Mouse (Mus musculus): ENCODE results near the gene Zfand2b. TPM values are rescaled to one million over a fixed set of nuclear protein-coding genes. Genes with fewer than 3 reads are reported as not detected.

The Zfand2b gene
- 34.9 and 37.1 TPM in 2 replicates for polyA plus RNA-seq (2016; fragmentation: Nextera tagmentation; extraction: Ambion mirVana)

DNA sequence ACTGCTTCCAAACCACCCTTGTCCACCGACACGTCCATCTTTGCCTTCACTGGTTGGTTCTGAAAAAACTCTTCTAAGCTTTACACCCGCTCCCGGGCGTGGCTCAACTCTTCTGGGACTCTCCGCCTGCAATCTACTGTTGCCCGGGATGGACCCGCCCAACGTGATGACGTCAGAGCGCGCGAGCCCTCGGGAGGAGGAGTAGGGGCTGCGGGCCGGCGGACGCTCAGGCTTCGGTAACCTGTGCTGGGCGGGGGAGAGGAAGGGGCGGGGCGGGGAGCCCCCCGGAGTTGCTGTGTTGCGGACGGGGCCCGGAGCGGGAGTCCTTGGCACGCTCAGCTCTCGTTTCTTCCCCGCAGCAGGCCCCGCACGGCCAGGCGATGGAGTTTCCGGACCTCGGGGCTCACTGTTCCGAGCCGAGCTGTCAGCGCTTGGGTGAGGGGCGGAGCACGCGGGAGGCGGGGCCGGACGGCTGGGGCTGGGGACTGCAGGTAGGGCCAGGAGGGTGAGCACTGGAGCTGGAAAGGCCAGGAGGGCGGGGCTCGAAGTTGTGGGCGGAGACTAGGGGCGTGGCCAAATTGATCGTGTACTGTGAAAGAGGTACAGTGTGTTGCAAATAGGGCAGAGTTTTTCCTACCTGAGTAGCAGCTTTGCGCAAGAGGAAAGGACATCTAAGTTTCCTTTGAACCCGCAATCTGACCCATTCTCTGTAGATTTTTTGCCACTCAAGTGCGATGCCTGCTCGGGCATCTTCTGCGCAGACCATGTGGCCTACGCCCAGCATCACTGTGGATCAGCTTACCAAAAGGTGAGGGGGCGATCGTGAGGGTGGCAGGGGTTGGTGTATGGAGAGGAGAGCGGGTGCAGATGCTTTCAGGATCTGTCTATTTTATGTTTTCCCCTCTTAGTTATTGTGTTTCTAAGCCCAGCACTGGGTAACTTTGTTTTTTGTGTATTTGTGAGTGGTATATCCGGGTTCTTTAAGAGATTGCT lies at the start of gene Zfand2b:
Gene Zfand2b, plus strand, starts transcription at position 175 of the 993 bp plus-strand sequence.
- peak within 1 kb of the TSS; percentile 70 for H3K4me3 ChIP-seq (replicated peaks)
- H3K4me1 ChIP-seq (replicated peaks): peaks cover 11% of the 10 kb centered on the region
- peak within 1 kb of the TSS; percentile 69 for H3K4me2 ChIP-seq
- H3K9ac ChIP-seq (replicated peaks): peak within 1 kb of the TSS; percentile 54
- H3K9me3 ChIP-seq: no peaks in the 10 kb centered on the region
- peak within 1 kb of the TSS; percentile 91 for H3K27ac ChIP-seq
- WGBS: 1% methylated on average over 59 of the region's 59 CpGs
- peak; percentile 97 for ATAC-seq (ENCODE audit: insufficient number of reproducible peaks, insufficient read depth, low FRiP score, low TSS enrichment, low read depth)
- H3K36me3 ChIP-seq: peaks cover 40% of the 10 kb centered on the region
- no peaks in the 10 kb centered on the region for H3K27me3 ChIP-seq

- Histone ChIP-seq H3K9me3 (no peaks in the 10 kb centered on the region), H3K4me3 (replicated peaks) (no peak overlapping the region), H3K27me3 (no peaks in the 10 kb centered on the region), H3K4me1 (replicated peaks) (peaks cover 7% of the 10 kb centered on the region), H3K36me3 (no peaks in the 10 kb centered on the region), H3K4me2 (no peak overlapping the region), H3K9ac (replicated peaks) (no peak overlapping the region), H3K27ac (no peak overlapping the region)
- no peak for ATAC-seq (ENCODE audit: insufficient number of reproducible peaks, insufficient read depth, low FRiP score, low TSS enrichment, low read depth)
- 73% methylated on average over 3 of the region's 3 CpGs for WGBS
Observed at GRCm38 (mm10) chr1:75122211-75122610, 46.2 kb upstream of the Zfand2b start.

DNA sequence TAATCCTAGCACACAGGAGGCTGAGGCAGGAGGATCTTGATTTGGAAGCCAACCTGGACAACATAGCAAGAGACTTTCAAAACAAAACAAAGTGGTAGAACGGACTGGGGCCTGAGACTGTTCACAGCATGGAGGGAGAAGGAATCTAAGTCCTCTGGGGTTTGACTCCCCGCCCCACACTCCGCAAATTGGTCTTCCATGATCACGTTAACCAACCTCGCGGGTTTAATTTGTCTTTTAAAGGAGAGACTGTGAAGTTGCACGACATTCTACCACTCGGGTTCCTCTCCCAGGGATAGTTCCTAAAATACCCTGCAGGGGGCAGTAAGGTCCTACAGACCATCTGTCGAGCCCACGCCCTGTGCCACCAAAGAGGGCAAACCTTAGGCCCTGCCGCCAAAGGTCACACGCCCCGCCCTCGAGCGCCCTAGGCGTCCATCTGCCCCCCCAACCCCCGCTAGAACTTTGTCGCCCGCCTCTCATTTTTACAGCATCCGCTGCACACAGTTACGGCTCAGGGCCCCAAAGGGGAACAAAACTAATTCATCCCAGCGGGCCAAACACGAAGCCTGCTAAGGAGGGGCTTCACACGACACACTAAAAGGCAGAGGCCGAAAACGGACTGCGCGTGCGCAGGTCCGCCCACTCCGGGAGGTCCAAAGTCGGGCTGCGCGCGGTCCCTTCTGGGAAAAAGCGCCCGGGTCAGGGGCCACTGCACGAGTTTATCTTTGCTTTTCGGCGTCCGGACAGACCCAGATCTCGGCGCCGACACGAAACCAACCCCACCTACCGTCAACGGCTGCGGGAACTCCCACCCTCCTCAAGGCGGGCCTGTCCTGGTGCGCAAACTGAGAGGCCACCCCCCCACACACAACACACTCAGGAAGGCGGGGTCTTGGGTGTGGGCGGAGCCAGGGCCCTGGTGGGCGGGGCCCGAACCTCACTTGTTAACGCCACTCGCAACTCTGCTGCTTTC lies 43.8 kb upstream of the Zfand2b start, which contains the start of gene Nhej1:
Gene Nhej1, minus strand, starts transcription at position 855 of the 976 bp plus-strand sequence.
- peaks cover 4% of the 10 kb centered on the region; the same call in 1 of the 2 replicates for H3K27me3 ChIP-seq
- peak within 1 kb of the TSS; percentile 62 for H3K9ac ChIP-seq (replicated peaks)
- peak; percentile 94 for ATAC-seq (ENCODE audit: insufficient number of reproducible peaks, insufficient read depth, low FRiP score, low TSS enrichment, low read depth)
- no peaks in the 10 kb centered on the region for H3K9me3 ChIP-seq
- H3K4me1 ChIP-seq (replicated peaks): peaks cover 7% of the 10 kb centered on the region
- no peaks in the 10 kb centered on the region for H3K36me3 ChIP-seq
- 1% methylated on average over 56 of the region's 56 CpGs for WGBS
- H3K27ac ChIP-seq: peak within 1 kb of the TSS; percentile 97
- H3K4me3 ChIP-seq (replicated peaks): peak within 1 kb of the TSS; percentile 54
- peak within 1 kb of the TSS; percentile 54 for H3K4me2 ChIP-seq

DNA sequence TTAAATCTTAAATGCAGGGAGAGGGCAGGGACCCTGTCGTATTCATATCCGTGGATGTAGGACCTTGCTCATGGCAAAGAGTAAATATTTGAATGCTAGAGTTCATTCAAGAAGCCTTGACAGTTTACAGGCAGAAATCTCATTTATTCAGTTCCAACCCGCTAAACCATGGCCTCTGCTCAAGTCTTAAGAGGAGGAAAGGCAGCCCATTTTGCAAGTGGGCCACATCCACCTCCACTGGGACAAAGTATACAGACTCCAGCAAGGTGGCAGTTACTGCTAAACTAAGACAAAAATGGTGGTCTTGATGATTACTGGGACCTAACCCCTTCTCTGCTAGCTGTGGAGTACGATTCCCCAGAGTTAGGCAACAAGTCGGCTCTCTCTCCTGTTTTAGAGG lies 43.0 kb upstream of the Zfand2b start:
- Histone ChIP-seq H3K4me2 (peak overlapping the region; percentile 54), H3K9me3 (no peaks in the 10 kb centered on the region), H3K36me3 (no peaks in the 10 kb centered on the region), H3K9ac (replicated peaks) (peak overlapping the region; percentile 62; the same call in 1 of the 2 replicates), H3K27ac (peak overlapping the region; percentile 97), H3K4me3 (replicated peaks) (peak overlapping the region; percentile 54), H3K4me1 (replicated peaks) (peaks cover 7% of the 10 kb centered on the region), H3K27me3 (peaks cover 4% of the 10 kb centered on the region; the same call in 1 of the 2 replicates)
- WGBS: 36% methylated on average over 5 of the region's 5 CpGs
- ATAC-seq (ENCODE audit: insufficient number of reproducible peaks, insufficient read depth, low FRiP score, low TSS enrichment, low read depth): no peak

GRCm38 (mm10) chr1:75128641-75129040 lies 39.8 kb upstream of the Zfand2b start:
- no peak for ATAC-seq (ENCODE audit: insufficient number of reproducible peaks, insufficient read depth, low FRiP score, low TSS enrichment, low read depth)
- Histone ChIP-seq H3K9ac (replicated peaks) (no peak overlapping the region), H3K36me3 (no peaks in the 10 kb centered on the region), H3K27me3 (peaks cover 4% of the 10 kb centered on the region; the same call in 1 of the 2 replicates), H3K4me3 (replicated peaks) (no peak overlapping the region), H3K4me2 (no peak overlapping the region), H3K9me3 (no peaks in the 10 kb centered on the region), H3K4me1 (replicated peaks) (peaks cover 7% of the 10 kb centered on the region), H3K27ac (no peak overlapping the region)
- WGBS: 79% methylated on average over 3 of the region's 3 CpGs

DNA sequence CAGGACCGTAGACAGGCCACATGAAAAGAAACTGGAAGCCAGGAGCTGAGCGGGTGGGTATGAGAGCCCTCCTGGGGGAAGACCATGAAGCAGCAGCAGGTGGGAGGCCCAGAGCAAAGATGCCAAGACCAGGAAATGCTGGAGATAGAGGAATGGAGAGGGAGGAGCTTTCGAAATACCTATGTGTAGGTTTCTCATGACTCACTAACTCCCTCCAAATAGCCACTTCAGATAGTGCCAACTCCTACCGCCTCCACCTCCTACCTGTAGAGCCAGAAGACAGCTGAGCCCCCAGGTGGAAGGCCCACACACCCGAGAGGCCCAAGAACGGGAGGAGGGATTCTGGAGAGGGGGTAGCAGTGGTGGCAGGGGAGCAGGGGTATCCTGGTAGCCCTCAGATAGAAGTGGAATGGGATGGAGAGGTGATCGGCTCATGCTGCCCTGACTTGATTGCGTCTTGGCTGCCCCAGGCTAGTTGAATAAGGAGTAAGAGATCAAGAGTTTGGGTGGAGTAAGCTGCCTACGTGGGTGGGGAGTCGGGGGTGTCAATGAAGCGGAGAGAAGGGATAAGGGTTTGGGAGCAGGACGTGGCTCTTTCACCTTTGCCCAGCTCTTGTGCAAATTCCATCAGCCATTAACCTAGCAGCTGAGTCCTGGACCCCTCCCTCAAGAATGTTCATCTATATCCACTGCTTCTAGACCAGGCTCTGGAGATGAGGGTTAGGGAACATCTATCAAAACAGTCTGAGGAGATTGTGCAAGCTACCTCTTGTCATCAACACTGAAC lies 34.8 kb upstream of the Zfand2b start, which contains the start of gene Slc23a3:
Gene Slc23a3, minus strand, starts transcription at position 470 of the 787 bp plus-strand sequence.
- no peak within 1 kb of the TSS for H3K4me3 ChIP-seq (replicated peaks)
- no peaks in the 10 kb centered on the region for H3K9me3 ChIP-seq
- H3K4me1 ChIP-seq (replicated peaks): no peaks in the 10 kb centered on the region
- peaks cover 37% of the 10 kb centered on the region for H3K36me3 ChIP-seq
- WGBS: 69% methylated on average over 12 of the region's 12 CpGs
- no peak within 1 kb of the TSS for H3K4me2 ChIP-seq
- no peak within 1 kb of the TSS for H3K27ac ChIP-seq
- H3K27me3 ChIP-seq: peaks cover 4% of the 10 kb centered on the region; the same call in 1 of the 2 replicates
- no peak within 1 kb of the TSS for H3K9ac ChIP-seq (replicated peaks)
- no peak for ATAC-seq (ENCODE audit: insufficient number of reproducible peaks, insufficient read depth, low FRiP score, low TSS enrichment, low read depth)

- H3K27ac ChIP-seq: no peak overlapping the region
- no peak overlapping the region; the same call in 1 of the 2 replicates for H3K4me2 ChIP-seq
- no peak overlapping the region for H3K9ac ChIP-seq (replicated peaks)
- no peak overlapping the region for H3K4me3 ChIP-seq (replicated peaks)
- H3K9me3 ChIP-seq: no peaks in the 10 kb centered on the region
- WGBS: 76% methylated on average over 6 of the region's 6 CpGs
- no peak for ATAC-seq (ENCODE audit: insufficient number of reproducible peaks, insufficient read depth, low FRiP score, low TSS enrichment, low read depth)
- no peaks in the 10 kb centered on the region for H3K27me3 ChIP-seq
- H3K36me3 ChIP-seq: peaks cover 50% of the 10 kb centered on the region
- H3K4me1 ChIP-seq (replicated peaks): peaks cover 9% of the 10 kb centered on the region
Observed at GRCm38 (mm10) chr1:75136293-75136692, 32.2 kb upstream of the Zfand2b start.

- 52% methylated on average over 3 of the region's 3 CpGs for WGBS
- Histone ChIP-seq H3K4me1 (replicated peaks) (peaks cover 9% of the 10 kb centered on the region), H3K4me3 (replicated peaks) (no peak overlapping the region), H3K9me3 (no peaks in the 10 kb centered on the region), H3K36me3 (peaks cover 50% of the 10 kb centered on the region), H3K9ac (replicated peaks) (no peak overlapping the region), H3K27me3 (no peaks in the 10 kb centered on the region), H3K27ac (no peak overlapping the region), H3K4me2 (no peak overlapping the region; the same call in 1 of the 2 replicates)
- no peak for ATAC-seq (ENCODE audit: insufficient number of reproducible peaks, insufficient read depth, low FRiP score, low TSS enrichment, low read depth)
Observed at GRCm38 (mm10) chr1:75136730-75137129, 31.7 kb upstream of the Zfand2b start.

- WGBS: 90% methylated on average over 2 of the region's 2 CpGs
- H3K36me3 ChIP-seq: peaks cover 50% of the 10 kb centered on the region
Observed at GRCm38 (mm10) chr1:75138448-75138847, 30.0 kb upstream of the Zfand2b start.

GRCm38 (mm10) chr1:75140601-75141190 lies 27.8 kb upstream of the Zfand2b start:
- Histone ChIP-seq H3K27me3 (no peaks in the 10 kb centered on the region), H3K9ac (replicated peaks) (peak overlapping the region; percentile 95), H3K4me3 (replicated peaks) (peak overlapping the region; percentile 89), H3K4me2 (peak overlapping the region; percentile 87), H3K4me1 (replicated peaks) (peaks cover 17% of the 10 kb centered on the region), H3K27ac (no peak overlapping the region), H3K9me3 (no peaks in the 10 kb centered on the region), H3K36me3 (peaks cover 60% of the 10 kb centered on the region)
- 68% methylated on average over 4 of the region's 4 CpGs for WGBS
- no peak for ATAC-seq (ENCODE audit: insufficient number of reproducible peaks, insufficient read depth, low FRiP score, low TSS enrichment, low read depth)

More at GRCm38 (mm10) chr1:75138448-75138847, 30.0 kb upstream of the Zfand2b start:
- peaks cover 9% of the 10 kb centered on the region for H3K4me1 ChIP-seq (replicated peaks)
- H3K27ac ChIP-seq: no peak overlapping the region
- H3K4me2 ChIP-seq: no peak overlapping the region
- no peak overlapping the region for H3K9ac ChIP-seq (replicated peaks)
- no peak for ATAC-seq (ENCODE audit: insufficient number of reproducible peaks, insufficient read depth, low FRiP score, low TSS enrichment, low read depth)
- H3K4me3 ChIP-seq (replicated peaks): no peak overlapping the region
- no peaks in the 10 kb centered on the region for H3K27me3 ChIP-seq
- H3K9me3 ChIP-seq: no peaks in the 10 kb centered on the region
